Mouse (Mus musculus): ENCODE data around the gene Steap4. TPM values are rescaled to one million over a fixed set of nuclear protein-coding genes. Genes with fewer than 3 reads are reported as not detected.
"Not testable (repeated sequence)": the region's sequence is repeated elsewhere in the genome, so short reads cannot be mapped to it uniquely, and the experiment has no call there.

Steap4 gene
- total and polyA plus RNA-seq, 2 experiments from 2014 or later = 0.43 to 0.46 TPM

DNA sequence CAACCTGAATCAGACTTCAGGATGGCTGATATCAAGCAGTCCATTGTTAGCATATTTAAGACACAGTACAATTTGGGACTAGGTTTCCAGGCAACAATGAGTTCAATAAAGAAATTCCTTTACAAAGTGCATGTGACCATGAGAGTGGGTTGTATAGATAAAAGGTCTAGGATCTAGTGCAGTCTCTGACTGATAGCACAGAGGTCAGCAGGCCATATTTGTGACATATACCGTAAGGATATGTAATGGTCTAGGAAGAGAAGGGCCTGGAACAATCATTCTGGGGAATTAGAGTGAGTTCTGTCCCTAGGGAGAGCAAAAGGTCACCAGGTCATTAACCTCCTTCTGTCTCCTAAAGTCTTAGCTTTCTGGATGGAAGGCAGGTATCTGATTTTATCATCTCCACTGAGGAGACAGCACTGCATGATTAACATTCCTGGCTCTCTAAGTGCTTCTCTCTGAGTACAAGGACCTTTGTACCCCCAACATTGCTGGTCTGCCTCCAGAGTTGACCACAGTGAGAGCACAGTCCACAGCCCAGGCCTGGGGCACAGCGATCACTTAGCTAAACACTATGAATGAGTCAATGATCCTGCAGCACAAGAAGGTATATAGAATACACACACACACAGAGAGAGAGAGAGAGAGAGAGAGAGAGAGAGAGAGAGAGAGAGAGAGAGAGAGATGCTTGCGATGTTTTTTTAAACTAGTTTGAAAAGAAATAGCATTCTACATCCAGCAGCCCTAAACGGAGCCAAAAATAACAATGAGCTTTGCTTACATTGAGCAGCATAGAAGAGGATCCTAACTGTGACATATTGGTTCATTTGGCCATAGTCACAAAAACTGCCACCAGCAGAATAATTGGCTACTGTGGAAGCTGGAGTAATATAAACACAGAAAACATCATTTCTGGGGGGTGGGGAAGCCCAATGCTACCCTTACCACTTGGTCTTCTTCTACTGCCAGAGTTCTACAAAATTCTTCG, 27.7 kb upstream of the Steap4 start:
- H3K4me2 ChIP-seq (ENCODE audit: low read depth) = no peak overlapping the region
- TF ChIP-seq CTCF (IDR thresholded peaks at IDR 0.05; ENCODE audit: low read depth) = no peak
- DNase-seq = no peak
- no peak overlapping the region for H3K4me3 ChIP-seq (ENCODE audit: low read depth, low read length)
- no peaks in the 10 kb centered on the region for H3K4me1 ChIP-seq (ENCODE audit: insufficient read depth)
- no peak overlapping the region for H3K27ac ChIP-seq (ENCODE audit: low read depth, low read length)
- no peak for ATAC-seq
- H3K9ac ChIP-seq = no peak overlapping the region
- no peaks in the 10 kb centered on the region for H3K9me3 ChIP-seq (ENCODE audit: low read length)
- no peaks in the 10 kb centered on the region for H3K27me3 ChIP-seq (ENCODE audit: insufficient read depth, low read length)
- 73% methylated on average over 5 of the region's 5 CpGs for WGBS
- no peaks in the 10 kb centered on the region for H3K36me3 ChIP-seq (ENCODE audit: insufficient read depth)

DNA sequence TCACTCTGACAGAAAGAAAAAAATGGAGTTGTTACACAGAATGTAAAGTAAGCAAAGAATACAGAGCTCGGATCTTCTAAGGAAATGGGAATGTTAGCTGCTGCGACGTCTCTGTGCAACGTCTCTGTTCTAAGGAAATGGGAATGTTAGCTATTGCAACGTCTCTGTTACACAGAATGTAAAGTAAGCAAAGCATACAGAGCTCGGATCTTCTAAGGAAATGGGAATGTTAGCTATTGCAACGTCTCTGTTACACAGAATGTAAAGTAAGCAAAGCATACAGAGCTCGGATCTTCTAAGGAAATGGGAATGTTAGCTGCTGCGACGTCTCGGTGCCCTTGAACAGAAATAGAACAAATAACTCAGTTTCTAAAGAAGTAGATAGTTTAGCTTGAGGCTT, 26.8 kb upstream of the Steap4 start:
- 50% methylated on average over 11 of the region's 11 CpGs for WGBS
- ATAC-seq, H3K9ac ChIP-seq: not testable (repeated sequence)

DNA sequence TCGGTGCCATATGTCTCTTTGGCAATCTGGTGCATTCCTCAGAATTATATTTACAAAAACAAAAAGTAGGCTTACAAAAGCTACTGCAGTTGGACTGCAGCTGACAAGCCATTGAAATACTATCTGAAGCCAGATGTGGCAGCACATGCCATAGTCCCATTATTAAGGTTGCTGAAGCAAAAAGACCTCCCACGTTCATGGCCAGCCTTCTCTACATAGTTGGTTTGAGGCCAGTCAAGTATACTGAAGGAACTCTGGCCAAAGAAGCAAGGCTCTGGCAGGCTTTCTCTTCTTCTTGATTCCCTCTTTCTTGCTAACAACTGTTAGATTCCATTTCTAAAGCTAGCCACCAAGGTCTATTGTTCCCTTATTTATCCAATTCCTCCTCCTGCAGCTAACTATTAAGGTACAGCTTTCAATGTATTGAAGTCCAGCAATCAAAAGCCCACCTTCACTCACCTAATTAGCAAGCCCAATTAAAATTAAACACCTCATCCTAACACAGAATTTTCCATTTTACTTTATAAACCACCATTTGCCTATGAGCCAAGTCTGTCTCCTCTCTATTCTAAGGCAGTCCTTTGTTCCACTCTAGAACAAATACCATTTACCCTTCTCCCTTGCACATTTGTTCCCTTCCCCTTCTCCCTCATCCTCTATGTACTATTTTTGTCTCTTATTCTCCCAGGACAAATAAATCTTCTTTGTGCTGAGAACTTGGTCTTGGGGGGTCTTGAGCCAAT, 26.2 kb upstream of the Steap4 start:
- WGBS = 27% methylated on average over 2 of the region's 2 CpGs

More for the DNA sequence above, 26.8 kb upstream of the Steap4 start:
- not testable (repeated sequence) for H3K9me3 ChIP-seq (ENCODE audit: low read length); H3K27ac ChIP-seq (ENCODE audit: low read depth, low read length); H3K4me2 ChIP-seq (ENCODE audit: low read depth); DNase-seq; H3K36me3 ChIP-seq (ENCODE audit: insufficient read depth); H3K4me1 ChIP-seq (ENCODE audit: insufficient read depth); H3K27me3 ChIP-seq (ENCODE audit: insufficient read depth, low read length); H3K4me3 ChIP-seq (ENCODE audit: low read depth, low read length)

DNA sequence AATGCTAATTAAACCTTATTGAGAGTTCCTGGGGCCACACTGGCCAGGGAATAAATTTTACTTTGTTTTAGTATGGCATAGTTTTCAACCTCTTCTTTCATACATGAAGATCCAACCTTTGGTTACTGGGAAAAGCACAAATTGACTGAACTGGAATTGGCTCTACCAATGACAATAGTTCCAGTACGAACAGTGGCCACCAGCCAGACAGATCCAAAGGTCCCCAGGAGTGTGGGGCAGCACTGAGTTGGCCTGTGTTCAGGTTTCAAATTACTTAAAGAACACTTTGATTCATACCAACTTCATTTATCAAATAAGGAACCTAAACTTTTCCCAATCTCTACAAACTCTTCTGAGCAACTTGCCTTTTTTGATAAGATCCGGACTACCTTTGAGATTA, 5.4 kb upstream of the Steap4 start:
- no peak overlapping the region for H3K27ac ChIP-seq (ENCODE audit: low read depth, low read length)
- no peak overlapping the region for H3K9ac ChIP-seq
- H3K27me3 ChIP-seq (ENCODE audit: insufficient read depth, low read length) = no peaks in the 10 kb centered on the region
- ATAC-seq = no peak
- DNase-seq = no peak
- H3K4me2 ChIP-seq (ENCODE audit: low read depth) = no peak overlapping the region
- H3K9me3 ChIP-seq (ENCODE audit: low read length) = no peaks in the 10 kb centered on the region
- no peaks in the 10 kb centered on the region for H3K36me3 ChIP-seq (ENCODE audit: insufficient read depth)
- no peaks in the 10 kb centered on the region for H3K4me1 ChIP-seq (ENCODE audit: insufficient read depth)
- no peak for TF ChIP-seq CTCF (IDR thresholded peaks at IDR 0.05; ENCODE audit: low read depth)
- WGBS = 72% methylated on average over 2 of the region's 2 CpGs
- no peak overlapping the region for H3K4me3 ChIP-seq (ENCODE audit: low read depth, low read length)

More for the DNA sequence above, 26.2 kb upstream of the Steap4 start:
- no peak overlapping the region for H3K4me3 ChIP-seq (ENCODE audit: low read depth, low read length)
- no peaks in the 10 kb centered on the region for H3K27me3 ChIP-seq (ENCODE audit: insufficient read depth, low read length)
- no peak for TF ChIP-seq CTCF (IDR thresholded peaks at IDR 0.05; ENCODE audit: low read depth)
- peak; percentile 17 for DNase-seq
- H3K36me3 ChIP-seq (ENCODE audit: insufficient read depth) = no peaks in the 10 kb centered on the region
- no peak overlapping the region for H3K9ac ChIP-seq
- H3K9me3 ChIP-seq (ENCODE audit: low read length) = no peaks in the 10 kb centered on the region
- ATAC-seq = no peak
- H3K27ac ChIP-seq (ENCODE audit: low read depth, low read length) = no peak overlapping the region
- H3K4me1 ChIP-seq (ENCODE audit: insufficient read depth) = no peaks in the 10 kb centered on the region
- H3K4me2 ChIP-seq (ENCODE audit: low read depth) = no peak overlapping the region

DNA sequence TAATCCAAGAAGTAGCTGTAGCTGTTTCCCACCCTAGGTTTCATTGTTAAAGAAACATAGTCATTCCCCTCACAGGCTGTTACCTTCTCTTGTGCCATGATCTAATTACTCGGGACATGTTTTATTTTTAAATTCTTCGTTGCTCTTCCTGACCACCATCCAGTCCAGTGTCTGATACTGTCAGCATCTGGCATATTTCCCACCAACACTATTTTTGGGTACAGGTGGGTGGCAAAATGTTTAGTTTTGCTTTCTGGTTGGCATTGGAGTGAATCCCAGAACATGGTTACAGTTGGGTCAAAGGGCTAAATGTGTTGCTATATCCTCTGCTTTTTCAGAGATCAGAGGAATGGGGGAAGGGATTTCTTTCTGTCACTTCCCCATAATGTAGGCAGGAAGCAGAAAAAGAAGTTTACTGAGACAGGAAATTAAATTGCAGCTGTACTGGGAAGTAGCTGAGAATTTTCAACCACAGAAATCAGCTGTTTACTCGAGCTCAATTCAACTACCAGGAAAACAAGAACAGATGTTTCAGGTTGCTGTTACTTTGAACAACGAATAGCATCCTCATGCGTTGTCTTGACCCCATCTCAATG, 4.8 kb upstream of the Steap4 start:
- no peak for TF ChIP-seq CTCF (IDR thresholded peaks at IDR 0.05; ENCODE audit: low read depth)
- ATAC-seq (no peak), DNase-seq (no peak)
- no peak overlapping the region for H3K9ac ChIP-seq
- no peak overlapping the region for H3K27ac ChIP-seq (ENCODE audit: low read depth, low read length)
- H3K4me1 ChIP-seq (ENCODE audit: insufficient read depth) = no peaks in the 10 kb centered on the region
- no peaks in the 10 kb centered on the region for H3K36me3 ChIP-seq (ENCODE audit: insufficient read depth)
- no peak overlapping the region for H3K4me3 ChIP-seq (ENCODE audit: low read depth, low read length)
- H3K27me3 ChIP-seq (ENCODE audit: insufficient read depth, low read length) = no peaks in the 10 kb centered on the region
- H3K9me3 ChIP-seq (ENCODE audit: low read length) = no peaks in the 10 kb centered on the region
- no peak overlapping the region for H3K4me2 ChIP-seq (ENCODE audit: low read depth)
- 75% methylated on average over 5 of the region's 5 CpGs for WGBS

DNA sequence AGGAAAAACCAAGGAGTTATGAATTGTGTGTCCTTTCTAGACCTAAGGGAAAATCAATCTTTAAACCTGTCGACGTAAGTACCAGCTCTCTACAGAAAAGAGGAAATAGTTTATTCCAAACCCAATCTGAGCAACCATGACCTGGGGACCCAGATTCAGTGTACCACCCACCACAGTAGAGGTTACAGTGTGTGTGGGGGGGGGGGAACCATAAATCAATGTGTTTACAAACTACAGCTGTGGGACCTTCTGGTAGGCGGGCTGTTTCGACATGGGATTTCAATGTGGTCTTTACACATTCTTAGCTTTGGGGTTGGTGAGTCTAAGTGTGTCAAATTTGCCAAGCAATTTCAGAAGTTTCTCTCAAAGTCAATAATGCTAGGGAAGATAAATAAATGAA, 2.2 kb upstream of the Steap4 start:
- no peak overlapping the region for H3K4me2 ChIP-seq (ENCODE audit: low read depth)
- no peak overlapping the region for H3K27ac ChIP-seq (ENCODE audit: low read depth, low read length)
- no peak overlapping the region for H3K4me3 ChIP-seq (ENCODE audit: low read depth, low read length)
- H3K27me3 ChIP-seq (ENCODE audit: insufficient read depth, low read length) = no peaks in the 10 kb centered on the region
- no peaks in the 10 kb centered on the region for H3K4me1 ChIP-seq (ENCODE audit: insufficient read depth)
- no peak overlapping the region for H3K9ac ChIP-seq
- no peaks in the 10 kb centered on the region for H3K9me3 ChIP-seq (ENCODE audit: low read length)
- H3K36me3 ChIP-seq (ENCODE audit: insufficient read depth) = no peaks in the 10 kb centered on the region
- WGBS = 97% methylated on average over 4 of the region's 4 CpGs
- no peak for TF ChIP-seq CTCF (IDR thresholded peaks at IDR 0.05; ENCODE audit: low read depth)
- DNase-seq (no peak), ATAC-seq (no peak)
